Mouse (Mus musculus): ENCODE measurements at regions not wholly inside any gene's neighbourhood (a gene's known extent, or its start where the extent isn't known, plus 50 kb on each side); places are given as distances from the start of the nearest gene placed in this dataset.
"Not testable (repeated sequence)": the region's sequence is repeated elsewhere in the genome, so short reads cannot be mapped to it uniquely, and the experiment has no call there.

DNA sequence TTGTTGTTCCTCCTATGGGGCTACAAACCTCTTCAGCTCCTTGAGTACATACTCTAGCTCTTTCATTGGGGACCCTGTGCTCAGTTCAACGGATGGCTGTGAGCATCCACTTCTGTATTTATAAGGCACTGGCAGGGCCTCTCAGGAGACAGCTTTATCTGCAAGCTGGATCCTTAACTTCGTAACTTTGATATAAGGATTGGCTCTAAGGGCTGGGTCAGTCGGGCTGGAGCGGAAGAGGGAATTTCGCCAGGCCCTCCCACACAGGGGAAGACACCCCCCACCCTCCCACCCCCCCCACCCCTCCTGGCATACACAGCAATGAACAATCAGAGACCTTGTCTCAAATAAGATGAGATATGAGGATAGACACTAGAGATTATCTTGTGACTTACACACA lies 304.3 kb upstream of the Chordc1 start:
- no peak for DNase-seq (ENCODE audit: low spot score in 2 of 2)

DNA sequence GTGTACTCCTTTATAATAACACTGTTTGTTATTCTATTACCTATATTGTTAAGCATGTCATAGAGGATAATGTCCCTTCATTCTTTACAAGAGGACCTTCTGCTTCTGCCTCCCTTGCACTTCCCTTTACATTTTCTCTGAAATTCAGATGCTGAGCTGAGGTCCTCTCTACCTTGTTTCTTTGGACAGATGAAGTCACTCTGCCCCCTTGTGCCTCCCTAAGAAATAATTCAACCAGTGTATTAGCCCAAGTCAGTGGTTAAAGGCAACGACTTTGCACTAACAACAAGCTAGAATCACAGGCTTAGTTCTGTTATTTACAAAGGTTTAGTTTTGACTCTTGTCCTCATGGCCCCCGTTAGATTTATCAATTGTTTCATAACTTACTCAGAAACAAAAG lies 289.4 kb upstream of the Chordc1 start:
- DNase-seq (ENCODE audit: low spot score in 2 of 2) = peak in 1 of 2 experiments; percentile 4

DNA sequence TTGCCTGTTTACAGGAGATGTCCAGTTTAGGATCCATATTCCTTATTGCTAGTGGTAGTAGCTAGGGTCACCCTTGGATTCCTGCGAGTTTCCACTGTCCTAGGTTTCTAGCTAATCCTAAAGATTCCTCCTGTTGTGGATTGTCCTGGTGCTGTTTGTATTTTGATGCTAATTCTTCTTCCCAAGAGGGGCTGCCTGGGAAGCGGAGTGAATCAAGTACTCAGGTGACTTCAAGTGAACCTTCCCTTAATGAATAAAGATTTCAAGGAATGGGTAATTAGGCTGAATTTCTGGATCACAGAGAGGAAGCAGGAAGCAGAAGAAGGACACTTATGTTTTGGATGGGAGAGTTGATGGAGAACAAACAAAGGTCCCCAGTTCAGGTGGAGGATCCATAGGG lies 250.6 kb upstream of the Chordc1 start:
- no peak for DNase-seq (ENCODE audit: low spot score in 2 of 2)

DNA sequence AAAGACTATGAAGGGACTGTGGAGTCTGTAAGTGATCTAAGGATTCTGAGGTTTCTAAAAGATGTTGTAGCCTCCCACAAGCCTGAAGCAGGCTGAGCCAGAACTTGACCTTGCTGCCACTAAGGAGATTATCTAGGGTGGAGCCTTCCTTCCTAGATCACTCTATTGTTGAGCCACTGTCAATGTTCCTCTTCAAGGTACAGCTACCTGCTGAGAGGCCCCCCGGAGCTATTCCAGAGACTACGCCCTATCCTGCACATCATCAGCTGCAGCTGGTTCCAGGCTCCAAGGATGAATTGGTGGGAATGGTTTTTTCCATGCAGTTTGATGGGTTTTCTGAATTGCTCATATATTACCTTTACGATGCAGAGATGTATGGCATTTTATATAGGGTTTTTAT lies 249.3 kb upstream of the Chordc1 start:
- not testable (repeated sequence) for DNase-seq (ENCODE audit: low spot score in 2 of 2)

DNA sequence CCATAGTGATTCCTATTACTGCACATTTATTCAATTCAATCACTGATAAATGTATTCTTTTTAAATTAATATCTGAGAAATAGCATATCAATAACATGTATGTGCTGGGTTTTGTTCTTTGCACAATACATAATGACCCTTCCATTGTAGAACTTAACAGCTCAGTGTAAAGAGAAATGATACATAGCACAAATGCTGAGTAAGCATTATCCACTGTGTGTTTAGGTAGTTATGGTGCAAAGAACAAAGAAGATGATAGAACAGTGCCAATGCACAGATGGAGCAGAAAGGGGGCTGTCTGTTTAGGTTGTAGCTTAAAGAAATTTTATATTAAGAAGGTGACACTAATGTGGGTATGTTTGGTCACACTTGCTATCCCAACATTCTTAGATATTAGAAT lies 215.0 kb upstream of the Chordc1 start:
- no peak for DNase-seq (ENCODE audit: low spot score in 2 of 2)

DNA sequence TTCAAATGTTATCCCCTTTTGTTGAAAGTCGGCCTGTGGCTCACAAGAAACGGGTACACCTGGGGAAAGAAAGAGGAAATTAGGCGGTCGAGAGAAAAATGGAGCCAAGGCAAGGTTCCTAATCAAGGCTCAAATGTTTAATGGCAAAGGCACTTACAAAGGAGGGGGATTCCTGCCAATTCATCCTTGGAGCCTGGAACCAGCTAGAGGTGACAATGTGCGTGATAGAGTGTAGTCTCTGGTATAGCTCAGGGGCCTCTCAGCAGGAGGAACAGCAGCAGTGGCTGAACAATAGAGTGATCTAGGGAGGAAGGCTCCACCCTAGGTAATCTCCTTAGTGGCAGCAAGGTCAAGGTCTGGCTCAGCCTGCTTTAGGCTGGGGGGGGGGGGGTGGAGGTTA lies 213.5 kb upstream of the Chordc1 start:
- DNase-seq (ENCODE audit: low spot score in 2 of 2) = not testable (repeated sequence)

DNA sequence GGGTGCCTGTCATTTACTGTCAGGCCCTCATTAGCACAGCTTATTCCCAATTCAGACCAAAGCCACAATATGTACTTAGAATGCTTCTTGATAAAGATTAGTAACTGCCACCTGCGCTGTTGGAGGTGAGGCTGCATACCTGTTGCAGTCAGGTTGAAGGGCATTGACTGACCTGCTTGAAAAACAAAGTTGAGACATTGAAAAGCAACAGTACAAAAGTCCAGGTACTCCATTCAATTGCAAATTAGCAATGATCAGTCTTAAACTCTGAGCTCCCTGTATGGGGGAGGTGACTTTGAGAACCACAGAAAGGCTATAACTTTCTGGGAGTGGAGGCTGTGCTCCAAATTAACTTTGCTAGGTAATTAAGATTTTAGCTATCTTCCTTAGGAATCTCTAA lies 212.8 kb upstream of the Chordc1 start:
- not testable (repeated sequence) for DNase-seq (ENCODE audit: low spot score in 2 of 2)

Measured in frontal cortex, postnatal 14 days (tissue).